Mouse (Mus musculus): Measurements from ENCODE around the gene Tmem33.

DNA sequence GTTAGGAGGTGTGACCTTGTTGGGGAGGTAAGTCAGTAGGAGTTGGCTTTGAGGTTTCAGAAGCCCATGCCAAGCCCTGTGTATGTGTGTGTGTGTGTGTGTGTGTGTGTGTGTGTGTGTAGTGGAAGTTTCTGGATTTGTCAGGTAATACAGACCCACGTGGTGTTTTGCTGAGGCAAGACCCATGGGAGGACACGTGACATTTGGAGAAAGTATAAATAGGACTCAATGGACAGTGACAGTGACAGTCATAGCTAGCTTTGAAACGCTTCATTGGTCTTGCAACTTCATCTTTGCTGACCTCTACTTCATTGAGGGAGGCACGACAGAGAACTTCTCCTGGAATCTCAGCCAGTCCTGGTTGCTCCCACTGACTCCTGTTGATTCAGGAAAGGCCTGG, 8.1 kb upstream of the Tmem33 start:
- no peak for TF ChIP-seq ZC3H11A (IDR thresholded peaks at IDR 0.05; ENCODE audit: borderline replicate concordance, low read depth, low read length)
- TF ChIP-seq HCFC1 (IDR thresholded peaks at IDR 0.05; ENCODE audit: borderline replicate concordance, insufficient read depth, low read length) = no peak
- TF ChIP-seq ZNF384 (IDR thresholded peaks at IDR 0.05; ENCODE audit: low read depth, low read length) = no peak
- no peak for TF ChIP-seq CHD2 (IDR thresholded peaks at IDR 0.05; ENCODE audit: low read depth, low read length)
- TF ChIP-seq MAFK (IDR thresholded peaks at IDR 0.05; ENCODE audit: insufficient read depth, low read depth, low read length) = no peak
